Mouse (Mus musculus) common myeloid progenitor, adult 5-6 weeks (primary cell): ENCODE data around the gene Olfr1406. TPM values are rescaled to one million over a fixed set of nuclear protein-coding genes. Genes with fewer than 3 reads are reported as not detected.

ENCODE experiments used
- ATAC-seq: replicated peaks from 2 replicates; pipeline ENCODE4 v1.8.0; 2016; ENCODE audit warnings: low read depth, mild to moderate bottlenecking, moderate TSS enrichment, inconsistent platforms; ENCODE audit not compliant: poor library complexity, severe bottlenecking
- total RNA-seq: library from RNA; stranded (forward); fragments of 200-1000, 187-1606 nt; gene quantifications from 2 replicates; pipeline ENCODE4 v1.2.3, GENCODE M21; 2017

Olfr1406 gene
- total RNA-seq, result not detected in 2 replicates

DNA sequence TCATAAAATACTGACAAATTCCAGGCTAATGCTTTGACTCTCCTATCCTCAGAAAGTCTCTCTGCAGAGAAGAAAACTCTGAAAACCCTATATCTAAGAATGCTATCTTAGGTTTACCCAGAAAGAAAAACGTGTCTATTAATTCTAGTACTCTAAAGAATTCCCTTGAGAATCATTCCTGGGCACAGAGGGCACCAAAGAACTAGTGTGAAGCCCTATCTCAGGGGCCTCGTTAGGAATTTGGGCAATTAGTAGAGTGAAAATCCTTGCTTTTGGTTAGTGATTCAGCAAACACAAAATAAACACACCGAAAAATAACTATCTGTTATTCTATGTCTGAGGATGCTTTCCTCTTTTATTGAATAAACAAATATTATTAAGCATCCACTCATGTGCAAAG is at the start of gene Olfr1406:
Gene Olfr1406, minus strand, starts transcription at position 101 of the 400 bp plus-strand sequence.
- ATAC-seq, result no peak

GRCm38 (mm10) chr1:173237004-173237403 is 46.6 kb upstream of the Olfr1406 start:
- ATAC-seq, result peak; percentile 72

- ATAC-seq, result peak; percentile 47; the same call in 1 of the 2 replicates
Observed at GRCm38 (mm10) chr1:173227081-173227480, 36.6 kb upstream of the Olfr1406 start, which contains the start of gene Fcer1a. Gene Fcer1a (minus strand): TSS chr1:173227214.

DNA sequence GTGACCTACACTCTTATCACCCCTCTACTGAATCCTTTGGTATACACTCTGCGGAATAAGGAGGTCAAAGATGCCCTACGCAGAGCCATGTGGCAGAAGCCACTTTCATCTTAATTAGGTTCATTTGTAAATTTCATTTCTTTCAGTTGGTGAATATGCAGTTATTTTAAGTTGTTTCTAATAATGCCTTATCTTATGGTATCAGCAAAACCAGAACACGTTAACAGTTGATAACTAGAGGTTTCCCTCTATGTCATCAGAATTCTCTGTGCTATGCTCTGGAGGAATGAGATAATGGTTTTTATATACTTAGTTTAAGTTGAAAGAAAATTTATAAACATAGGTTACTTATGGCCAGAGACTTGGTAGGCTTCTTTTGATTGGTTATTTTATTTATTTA is 26.0 kb upstream of the Olfr1406 start:
- 0 out of 2 replicates have a peak, but pooled peaks have one; percentile 22 for ATAC-seq

DNA sequence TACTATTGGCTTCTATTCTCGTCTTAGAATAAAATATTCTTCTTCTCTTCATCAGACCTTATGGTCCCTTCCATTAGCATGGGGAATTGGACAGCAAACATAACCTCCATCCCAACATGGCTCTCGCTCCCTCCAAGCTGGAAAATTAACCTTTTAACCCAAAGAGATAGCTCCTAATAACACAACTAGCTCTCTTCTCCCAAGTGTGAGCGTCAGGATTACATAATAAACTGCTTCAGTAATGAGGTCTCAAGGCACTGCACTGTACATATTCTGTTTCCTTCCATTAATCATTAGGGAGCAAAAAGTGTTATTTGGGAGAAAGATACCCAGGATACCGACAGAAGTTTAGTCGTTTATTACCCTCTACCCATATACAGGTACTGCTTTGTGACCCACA is 21.7 kb upstream of the Olfr1406 start, which contains the start of gene Olfr1404:
Gene Olfr1404, plus strand, starts transcription at position 301 of the 400 bp plus-strand sequence.
- ATAC-seq, result no peak

DNA sequence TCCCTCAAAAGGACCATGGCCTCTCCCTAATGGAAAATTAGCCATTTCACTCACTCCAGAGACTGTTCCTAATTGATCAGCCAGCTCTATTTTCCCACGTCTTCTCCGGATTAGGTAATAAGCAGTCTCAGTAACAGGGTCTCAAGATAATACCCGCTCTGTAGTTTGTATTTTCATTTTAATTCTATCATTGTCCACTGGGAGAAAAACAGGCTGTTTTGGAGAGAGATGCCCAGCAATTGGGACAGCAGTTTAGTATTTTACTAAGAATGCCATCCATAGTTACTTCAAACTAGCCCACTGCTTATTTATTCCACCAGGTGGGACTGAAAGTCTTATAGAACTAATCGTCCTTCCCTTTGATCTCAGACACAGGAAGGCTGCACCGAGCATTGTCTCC is 7.1 kb upstream of the Olfr1406 start, which contains the start of gene Olfr218:
Gene Olfr218, plus strand, starts transcription at position 301 of the 400 bp plus-strand sequence.
- ATAC-seq, result no peak

DNA sequence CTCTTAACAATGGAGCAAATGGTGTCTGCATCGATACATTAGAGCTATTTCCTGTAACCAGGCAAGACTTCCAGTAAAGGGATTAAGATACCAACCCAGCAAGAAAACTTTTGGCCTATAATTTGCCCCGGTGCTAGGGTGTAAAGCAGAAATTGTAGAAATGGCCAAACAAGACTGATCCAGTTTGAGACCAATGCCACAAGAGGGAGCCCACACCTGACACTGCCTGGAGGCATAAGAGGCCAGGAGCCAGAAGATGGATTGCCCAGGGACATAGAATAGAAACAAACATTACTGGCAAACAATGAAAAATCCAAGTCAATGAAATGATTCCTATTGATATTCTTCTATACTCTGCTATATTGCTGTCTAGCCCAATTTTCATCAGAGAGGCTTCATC is 5.9 kb upstream of the Olfr1406 start:
- ATAC-seq, result no peak; the same call in 1 of the 2 replicates

GRCm38 (mm10) chr1:173192059-173192458 is 1.6 kb upstream of the Olfr1406 start:
- peak; percentile 78; the same call in 1 of the 2 replicates for ATAC-seq

DNA sequence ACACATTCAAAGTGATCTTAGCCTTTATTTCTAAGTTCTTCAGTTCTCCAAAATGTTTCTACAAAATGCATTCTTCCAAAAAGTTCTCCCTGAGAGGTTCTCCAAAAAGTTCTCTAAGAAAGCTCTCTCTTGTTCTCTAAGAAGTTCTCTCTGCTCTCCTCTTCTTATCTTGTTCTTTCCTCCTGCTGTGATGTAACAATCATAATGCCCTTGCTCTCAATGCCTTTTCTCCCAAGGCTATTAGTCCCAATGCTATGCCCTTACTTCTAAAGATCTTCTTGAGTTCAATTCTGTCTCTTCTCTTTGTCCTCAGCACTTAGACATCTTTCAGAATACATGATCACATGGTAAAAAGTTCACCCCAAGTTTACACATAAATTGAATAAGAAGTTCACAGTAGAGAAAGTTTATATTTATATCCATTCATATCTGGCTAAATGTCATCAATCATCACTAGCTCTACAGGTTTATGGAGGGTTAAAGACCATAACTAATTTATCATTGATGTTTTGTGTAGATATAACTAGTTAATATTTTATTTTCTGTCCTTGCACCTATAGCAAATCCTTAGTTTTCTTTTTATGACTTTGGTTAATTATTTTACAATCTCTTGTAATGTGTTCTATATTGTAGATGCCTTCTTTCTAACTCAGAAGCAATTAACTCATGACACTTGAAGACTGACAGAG is 16.1 kb downstream of the Olfr1406 start:
- no peak for ATAC-seq

DNA sequence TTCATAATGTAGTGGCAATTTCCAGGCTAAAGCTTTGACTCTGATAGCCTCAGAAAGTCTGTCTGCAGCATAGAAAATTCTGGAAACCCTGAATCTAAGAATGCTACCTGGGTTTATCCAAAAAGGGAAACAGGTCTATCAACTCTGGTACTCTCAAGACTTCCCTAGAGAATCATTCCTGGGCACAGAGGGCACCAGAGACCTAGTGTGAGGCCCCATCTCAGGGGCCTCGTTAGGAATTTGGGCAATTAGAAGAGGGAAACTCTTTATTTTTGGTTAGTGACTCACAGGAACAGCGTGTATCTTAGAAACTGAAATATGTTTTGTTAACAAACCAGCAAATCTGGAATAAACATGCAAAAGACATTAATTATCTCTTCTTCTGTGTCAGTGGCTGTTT is 53.2 kb downstream of the Olfr1406 start, which contains the start of gene Olfr1408:
Gene Olfr1408, minus strand, starts transcription at position 101 of the 400 bp plus-strand sequence.
- no peak for ATAC-seq

Other genes starting within 250 kb of the Olfr1406 start
- not detected in 2 replicates for gene Olfr16, start 240.2 kb downstream of the Olfr1406 start, total RNA-seq
- gene Olfr1408, start 53.3 kb downstream of the Olfr1406 start, total RNA-seq, result not detected in 2 replicates
- not detected in 2 replicates for gene Olfr218, start 7.2 kb upstream of the Olfr1406 start, total RNA-seq
- gene Olfr1404, start 21.8 kb upstream of the Olfr1406 start, total RNA-seq, result not detected in 2 replicates
- gene Fcer1a, start 36.6 kb upstream of the Olfr1406 start, total RNA-seq, result 1.7 and 5.8 TPM in 2 replicates
- not detected in 2 replicates for gene Olfr418, start 75.4 kb upstream of the Olfr1406 start, total RNA-seq
- not detected in 2 replicates for gene Mptx2, start 87.1 kb upstream of the Olfr1406 start, total RNA-seq
- 0.37 TPM in 1 of 2 replicates, not detected in the other for gene Ackr1, start 143.1 kb upstream of the Olfr1406 start, total RNA-seq
- 58.6 and 72.0 TPM in 2 replicates for gene Aim2, start 160.2 kb upstream of the Olfr1406 start, total RNA-seq
- gene Cadm3, start 177.1 kb upstream of the Olfr1406 start, total RNA-seq, result 0.05 TPM in 1 of 2 replicates, not detected in the other